Mouse (Mus musculus) ovary, postnatal 36 days (tissue): ENCODE measurements around the gene Hdac7.

Source experiments
- DNase-seq: peaks from one replicate; pipeline ENCODE4 v3.0.0; 2022; ENCODE audit warnings: low spot score, mixed read lengths

Hdac7 gene

GRCm38 (mm10) chr15:97788821-97789220, 55.5 kb downstream of the Hdac7 start:
- peak; percentile 57 for DNase-seq

DNA sequence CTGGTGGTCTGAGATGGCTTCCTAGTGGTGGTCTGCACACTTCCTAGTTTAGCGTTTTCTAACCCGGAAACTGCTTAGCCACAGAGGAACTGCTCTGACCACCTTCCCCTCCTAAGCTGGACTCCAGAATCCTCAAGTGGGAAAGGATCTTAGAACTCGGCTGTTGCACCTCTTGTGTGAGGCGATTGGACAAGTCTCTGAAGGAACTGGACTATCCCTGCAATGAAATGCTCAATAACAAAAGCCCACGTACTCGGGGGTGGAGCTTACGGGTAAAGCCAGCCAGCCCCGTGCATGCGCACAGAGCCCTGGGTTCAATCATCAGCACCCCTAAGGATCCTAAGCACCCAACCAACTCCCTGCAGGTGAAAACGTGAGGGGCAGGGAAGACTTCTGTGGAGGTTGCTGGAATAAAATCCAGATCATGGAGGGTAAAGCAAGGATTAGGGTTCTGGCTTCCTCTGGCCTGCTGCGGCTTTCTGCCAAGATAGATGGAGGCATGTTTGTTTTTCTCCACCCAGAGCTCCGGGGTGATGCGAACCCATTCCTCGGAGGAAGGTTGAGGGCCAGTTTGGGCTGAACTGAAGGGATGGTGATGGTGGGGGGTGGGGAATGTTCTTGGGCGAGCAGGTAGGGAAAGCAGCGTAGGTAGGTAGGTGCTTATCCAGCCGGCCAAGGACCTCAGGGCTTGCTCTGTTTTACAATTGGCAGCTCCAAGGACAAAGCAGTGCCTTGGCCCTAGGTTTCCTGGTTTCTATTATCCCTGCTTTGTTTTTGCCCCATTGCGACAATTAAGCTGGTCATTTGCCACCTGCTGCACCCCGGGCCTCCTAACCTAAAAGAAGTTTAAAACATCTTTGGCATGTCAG, 56.3 kb downstream of the Hdac7 start:
- no peak for DNase-seq

DNA sequence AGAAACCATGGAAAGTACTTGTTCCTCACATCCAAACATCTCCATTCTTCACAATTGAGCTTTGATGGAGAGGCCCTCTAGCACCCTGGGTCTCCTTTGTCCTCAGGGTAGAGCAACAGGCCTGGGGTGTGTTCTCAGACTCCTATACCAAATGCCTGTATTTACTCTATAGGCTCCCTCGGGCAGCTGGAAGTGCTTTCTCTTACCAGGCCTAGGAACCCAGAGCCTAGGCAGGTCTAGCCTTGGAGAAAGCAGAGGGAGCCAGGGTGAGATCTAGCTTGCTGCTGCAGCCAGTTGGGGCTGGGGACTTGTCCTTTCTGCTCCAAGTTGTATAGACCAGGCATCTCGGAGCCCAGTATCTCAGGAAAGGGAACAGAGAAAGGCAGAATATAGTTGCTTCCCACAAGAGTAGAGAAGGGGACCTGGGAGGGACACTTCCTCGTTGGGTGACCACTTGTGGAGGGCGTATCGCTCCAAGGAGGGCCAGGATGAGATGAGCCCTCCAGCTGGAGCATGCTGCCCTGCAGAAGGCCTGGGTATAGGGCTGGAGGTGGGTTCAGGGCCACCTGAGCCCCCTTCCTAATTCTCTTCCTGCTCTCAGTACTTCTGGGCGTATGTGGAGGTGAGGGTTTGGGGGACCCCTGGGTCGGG, 57.0 kb downstream of the Hdac7 start:
- no peak for DNase-seq

GRCm38 (mm10) chr15:97786412-97787112, 57.7 kb downstream of the Hdac7 start:
- no peak for DNase-seq

- DNase-seq, result no peak
Measured at GRCm38 (mm10) chr15:97785731-97786411, 58.4 kb downstream of the Hdac7 start.

GRCm38 (mm10) chr15:97784561-97785161, 59.6 kb downstream of the Hdac7 start:
- DNase-seq, result no peak

- peak; percentile 92 for DNase-seq
Measured at GRCm38 (mm10) chr15:97784092-97784559, 60.2 kb downstream of the Hdac7 start.

GRCm38 (mm10) chr15:97782749-97783105, 61.6 kb downstream of the Hdac7 start:
- DNase-seq, result peak; percentile 84

DNA sequence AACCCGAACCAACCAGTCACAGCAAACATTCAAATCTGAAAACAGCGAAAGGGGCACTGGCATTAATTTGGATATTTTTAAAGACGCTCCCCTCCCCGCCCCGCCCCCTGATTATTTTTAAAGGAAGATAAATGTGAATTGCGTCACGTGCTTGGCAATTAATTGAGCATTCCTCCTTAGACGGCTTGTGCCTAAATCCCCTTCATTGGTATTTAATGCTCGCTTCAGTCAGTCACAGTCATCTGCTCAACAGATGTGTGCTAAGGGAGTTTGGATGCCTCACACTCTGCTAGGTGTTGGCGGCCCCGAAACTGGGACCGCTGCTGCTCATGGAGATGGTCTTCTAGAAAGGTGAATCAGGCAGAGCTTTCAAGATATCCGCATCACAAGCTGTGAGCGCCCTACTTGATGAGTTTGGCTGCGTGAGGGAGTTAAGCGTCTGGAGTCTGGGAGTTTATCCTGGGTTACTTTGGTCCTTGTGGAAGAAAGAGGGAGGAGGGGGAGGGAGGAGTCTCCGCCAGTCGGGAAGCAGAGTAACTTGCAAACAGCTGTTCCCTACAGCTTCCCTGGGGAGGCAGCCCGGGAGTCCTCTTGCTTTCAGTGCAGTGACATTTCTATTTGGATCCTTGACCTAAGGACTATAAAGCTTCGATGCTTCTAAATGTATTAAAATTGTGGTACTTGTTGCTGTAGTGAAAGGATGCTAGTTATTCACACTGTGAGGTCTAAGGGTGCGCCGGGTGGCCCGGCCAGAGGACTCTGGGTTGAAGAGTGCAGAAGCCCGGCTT, 62.1 kb downstream of the Hdac7 start:
- no peak for DNase-seq

DNA sequence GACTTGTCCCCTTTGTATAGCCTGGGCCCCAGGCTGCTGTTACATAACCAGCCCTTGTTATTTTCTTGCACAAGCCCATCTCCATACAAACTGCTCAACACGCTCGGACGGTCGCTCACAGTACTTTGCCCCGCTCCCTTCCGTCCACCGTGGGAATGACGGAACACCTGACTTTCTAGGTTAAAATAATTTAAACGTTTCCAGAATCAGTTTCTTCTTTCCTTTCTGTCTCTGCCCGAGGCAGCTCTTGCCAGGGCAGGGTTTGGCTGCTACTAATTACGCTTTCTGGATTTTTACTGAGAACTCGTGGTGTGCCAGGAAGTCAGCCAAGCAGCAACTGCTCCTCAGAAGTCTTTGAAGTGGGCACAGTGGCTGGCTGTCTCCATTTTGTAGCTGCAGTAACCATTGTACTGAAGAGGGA, 63.7 kb downstream of the Hdac7 start:
- DNase-seq, result no peak

DNA sequence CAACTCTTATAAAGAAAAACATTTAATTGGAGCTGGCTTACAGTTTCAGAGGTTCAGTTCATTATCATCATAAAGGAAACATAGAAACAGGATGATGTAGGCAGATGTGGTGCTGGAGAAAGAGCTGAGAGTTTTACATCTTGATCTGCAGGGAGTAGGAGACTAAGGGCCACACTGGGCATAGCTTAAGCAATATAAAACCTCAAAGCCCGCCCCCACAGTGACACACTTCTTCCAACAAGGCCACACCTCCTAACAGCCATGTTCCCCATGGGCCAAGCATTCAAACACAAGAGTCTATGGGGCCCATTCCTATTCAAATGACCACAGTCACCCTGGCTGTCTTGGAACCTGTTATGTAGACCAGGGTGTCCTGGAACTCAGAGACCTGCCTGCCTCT, 64.7 kb downstream of the Hdac7 start:
- no peak for DNase-seq

GRCm38 (mm10) chr15:97778311-97779098, 65.8 kb downstream of the Hdac7 start, which contains the start of gene Slc48a1:
Slc48a1 (plus strand) TSS chr15:97778520.
- DNase-seq, result no peak

DNA sequence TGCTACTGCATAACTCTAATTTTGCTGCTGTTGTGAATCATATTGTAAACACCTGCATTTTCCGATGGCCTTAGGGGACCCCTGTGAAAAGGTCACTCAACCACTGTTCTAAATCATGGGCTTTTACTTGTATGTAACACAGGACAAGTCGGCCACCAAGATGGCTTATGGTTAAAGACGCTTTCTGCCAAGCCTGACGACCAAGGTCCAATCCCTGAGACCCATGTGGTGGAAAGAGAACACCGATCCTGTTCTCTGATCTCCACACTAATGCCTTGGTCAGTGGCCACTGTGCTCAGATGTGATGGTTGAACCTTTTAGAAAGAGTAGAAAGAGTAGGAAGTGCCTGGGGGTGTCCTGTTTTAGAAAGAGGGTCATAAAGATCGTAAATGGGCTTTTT, 67.4 kb downstream of the Hdac7 start:
- DNase-seq, result no peak

GRCm38 (mm10) chr15:97776514-97776913, 67.8 kb downstream of the Hdac7 start:
- peak; percentile 75 for DNase-seq

- DNase-seq, result no peak
Measured at GRCm38 (mm10) chr15:97773961-97774370, 70.3 kb downstream of the Hdac7 start.

GRCm38 (mm10) chr15:97773108-97773507, 71.2 kb downstream of the Hdac7 start:
- DNase-seq, result peak; percentile 45

GRCm38 (mm10) chr15:97770280-97770679, 74.0 kb downstream of the Hdac7 start:
- no peak for DNase-seq

DNA sequence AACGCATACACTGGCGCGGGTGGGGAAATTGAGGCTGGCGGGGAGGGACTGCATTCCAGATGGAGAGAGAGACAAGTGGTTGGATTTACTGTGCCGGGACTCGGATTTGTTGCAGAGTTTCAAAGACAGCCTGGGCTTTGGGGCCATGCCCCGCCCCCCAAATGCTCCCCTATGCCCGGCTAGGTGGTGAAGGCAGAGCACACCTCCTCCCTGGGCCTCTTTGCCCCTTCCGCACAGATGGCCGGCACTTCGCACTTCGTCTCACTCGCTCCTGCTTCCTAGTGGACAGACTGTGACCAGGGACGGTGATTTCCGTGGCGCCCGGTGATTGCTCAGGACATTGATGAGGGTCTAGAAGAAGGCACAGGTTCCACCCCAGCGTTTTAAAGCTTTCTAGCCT, 76.1 kb downstream of the Hdac7 start:
- DNase-seq, result no peak

DNA sequence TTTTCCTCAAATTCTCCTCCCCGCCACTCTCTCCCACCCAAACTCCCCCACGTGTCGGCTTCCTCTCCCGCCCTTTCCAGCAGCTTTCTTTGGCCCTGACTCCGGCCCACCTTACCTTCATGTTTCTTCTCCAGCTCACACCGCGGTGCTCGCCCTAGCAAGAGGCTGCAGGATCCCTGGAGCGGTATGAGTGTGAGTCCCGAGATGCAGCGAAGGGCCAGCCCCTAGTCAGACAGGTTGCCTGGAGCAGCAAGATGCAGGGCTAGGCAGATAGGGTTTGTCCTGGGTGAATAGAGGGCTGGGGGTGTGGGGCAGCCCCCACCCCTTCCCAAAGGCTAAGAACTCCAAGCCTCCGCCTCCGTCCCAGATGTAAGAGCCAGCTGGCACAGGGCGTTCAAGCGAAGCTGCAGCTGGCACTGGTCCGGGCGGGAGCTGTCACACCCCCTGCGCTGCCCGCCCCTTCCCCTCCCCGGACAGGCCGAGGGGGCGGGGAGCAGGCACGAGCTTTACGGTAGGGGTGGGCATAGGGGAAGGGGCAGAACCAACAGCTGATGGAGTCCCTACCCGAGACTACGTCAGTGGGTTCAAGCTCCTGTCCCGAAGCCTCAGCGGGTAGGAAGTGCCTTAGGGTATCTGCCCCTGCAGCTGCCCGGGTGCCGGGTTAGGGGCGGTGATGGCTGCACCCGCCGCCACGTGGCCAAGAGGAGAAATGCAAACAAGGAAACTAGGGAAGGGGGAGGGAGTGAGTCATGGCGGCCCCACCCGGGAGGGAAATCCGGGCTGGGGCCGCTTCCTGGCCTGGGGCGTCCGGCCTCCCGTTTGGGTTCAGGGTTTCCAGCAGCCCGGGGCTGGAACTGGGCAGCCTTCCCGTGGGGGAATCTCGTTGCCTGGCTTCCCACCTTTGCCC, 76.8 kb downstream of the Hdac7 start, which contains the start of gene Rapgef3:
Gene Rapgef3, minus strand, starts transcription at position 693 of the 907 bp plus-strand sequence.
- DNase-seq, result peak; percentile 84
